Mouse (Mus musculus): ENCODE measurements around the gene Arhgef3.
"Not testable (repeated sequence)": the region's sequence is repeated elsewhere in the genome, so short reads cannot be mapped to it uniquely, and the experiment has no call there.

Gene Arhgef3

DNA sequence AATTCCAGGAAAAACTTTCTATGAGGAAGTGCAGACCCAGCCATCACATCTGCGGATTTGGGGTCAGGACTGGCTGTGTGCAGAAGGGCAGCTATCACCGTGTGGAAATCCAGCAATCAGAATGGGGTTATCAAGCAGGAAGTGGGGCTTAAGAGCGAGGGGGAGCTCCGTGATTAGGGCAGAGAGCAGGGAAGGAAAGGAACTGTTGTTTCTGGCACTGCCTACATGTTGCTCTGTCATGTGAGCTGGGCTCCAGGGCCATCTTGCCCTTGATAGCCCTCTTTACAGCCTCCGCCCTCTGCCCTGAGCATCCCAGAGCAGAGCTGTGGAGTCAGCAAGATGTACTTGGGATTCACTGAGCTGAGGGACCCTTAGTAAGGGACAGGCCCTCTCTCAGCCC lies 71.2 kb downstream of the Arhgef3 start:
- no peak for DNase-seq (ENCODE audit: inconsistent age in 2 of 2, low spot score in 1 of 2)

DNA sequence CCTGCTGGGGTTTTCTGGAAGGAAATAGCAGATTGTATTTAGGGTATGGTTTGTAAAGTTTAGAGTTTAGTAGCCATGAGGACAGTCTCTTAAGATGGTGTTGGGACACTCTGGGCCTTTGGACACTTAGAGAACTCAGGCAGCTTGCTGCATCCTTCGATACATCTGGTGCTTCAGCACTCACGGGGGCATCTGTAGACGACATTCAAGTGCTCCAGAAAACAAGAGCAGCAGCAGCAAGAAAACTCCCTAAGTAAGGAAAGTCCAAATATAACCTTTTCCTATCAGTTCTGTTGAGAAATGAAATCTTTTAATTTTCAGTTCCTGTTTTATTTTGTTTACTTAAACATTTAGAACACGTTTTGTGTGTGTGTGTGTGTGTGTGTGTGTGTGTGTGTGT lies 71.9 kb downstream of the Arhgef3 start:
- no peak for DNase-seq (ENCODE audit: inconsistent age in 2 of 2, low spot score in 1 of 2)

DNA sequence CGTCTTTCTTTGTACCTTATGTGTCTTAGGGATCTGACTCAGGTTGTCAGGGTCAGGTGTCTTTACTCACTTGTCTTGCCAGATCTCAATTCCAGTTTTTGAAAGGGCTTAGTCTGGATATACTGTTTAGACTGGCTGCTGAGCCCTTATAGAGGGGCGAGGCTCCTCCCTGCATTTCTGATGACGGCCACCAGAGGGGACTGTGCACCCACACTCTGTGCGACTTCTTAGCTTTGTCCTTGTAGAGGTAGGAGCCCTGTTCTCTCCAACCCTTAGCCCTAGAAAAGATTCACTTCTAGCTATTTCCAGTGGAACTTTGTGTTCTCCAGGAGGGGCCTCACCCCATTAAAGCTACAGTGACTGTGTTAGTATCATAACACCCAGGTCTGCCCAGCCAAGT lies 72.3 kb downstream of the Arhgef3 start:
- peak; percentile 77 to 94 for DNase-seq (ENCODE audit: inconsistent age in 2 of 2, low spot score in 1 of 2)

DNA sequence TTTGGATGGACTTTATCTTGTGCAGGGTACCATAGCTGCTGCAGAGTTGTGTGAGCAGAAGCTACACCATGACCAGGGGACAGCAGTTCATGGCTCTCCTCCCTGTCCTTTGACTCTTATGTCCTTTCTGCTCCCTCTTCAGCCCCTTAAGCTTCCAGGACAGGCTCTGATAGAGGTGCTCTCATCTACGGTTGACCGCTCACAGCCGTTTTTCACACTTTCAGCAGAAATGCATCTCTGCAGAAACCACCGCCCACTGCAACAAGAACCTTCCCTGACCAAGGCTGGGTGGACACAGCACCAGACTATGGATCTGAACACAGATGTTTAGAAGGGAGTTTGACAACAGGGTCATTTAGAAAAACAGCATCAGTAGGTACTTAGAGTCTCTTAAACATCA lies 73.2 kb downstream of the Arhgef3 start:
- no peak for DNase-seq (ENCODE audit: inconsistent age in 2 of 2, low spot score in 1 of 2)

DNA sequence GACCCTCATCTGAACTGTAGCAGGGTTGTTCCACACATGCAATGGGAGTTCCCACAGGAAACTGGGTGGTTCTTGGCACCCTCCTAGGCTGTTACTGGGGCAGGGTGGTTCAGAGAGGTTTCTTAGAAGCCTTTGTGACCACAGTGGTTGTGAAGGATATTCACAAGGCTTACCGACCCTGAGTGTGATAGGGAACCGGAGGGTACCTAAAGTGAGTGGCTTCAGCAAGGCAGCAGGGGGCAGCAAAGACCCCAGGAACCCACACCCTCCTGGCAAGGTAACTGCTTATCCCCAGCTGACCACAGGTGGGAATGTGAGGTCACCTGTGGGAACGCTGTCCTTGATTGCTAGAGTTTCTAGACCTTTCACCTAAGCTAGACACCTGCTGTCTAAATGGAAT lies 77.8 kb downstream of the Arhgef3 start:
- peak in 1 of 2 experiments; percentile 66 for DNase-seq (ENCODE audit: inconsistent age in 2 of 2, low spot score in 1 of 2)

DNA sequence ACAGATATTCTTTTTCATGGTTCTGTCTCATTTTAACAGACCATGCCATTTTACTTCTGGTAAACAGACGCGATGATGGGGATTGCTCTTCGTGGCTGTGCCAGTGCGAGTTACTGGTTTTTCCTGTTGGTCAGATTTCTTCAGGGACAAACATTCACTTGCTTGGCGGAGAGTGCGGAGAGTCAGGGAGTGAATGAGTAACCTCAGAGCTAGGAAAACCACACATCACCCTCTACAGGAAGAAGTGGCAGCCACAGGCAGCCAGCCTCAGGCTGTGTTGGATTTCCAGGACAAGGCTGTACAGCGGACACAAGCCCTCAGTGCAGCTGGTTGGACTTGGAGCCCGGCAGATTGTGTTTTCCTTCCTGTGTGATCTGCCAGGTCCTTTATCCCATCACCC lies 82.3 kb downstream of the Arhgef3 start:
- DNase-seq (ENCODE audit: inconsistent age in 2 of 2, low spot score in 1 of 2) = no peak

DNA sequence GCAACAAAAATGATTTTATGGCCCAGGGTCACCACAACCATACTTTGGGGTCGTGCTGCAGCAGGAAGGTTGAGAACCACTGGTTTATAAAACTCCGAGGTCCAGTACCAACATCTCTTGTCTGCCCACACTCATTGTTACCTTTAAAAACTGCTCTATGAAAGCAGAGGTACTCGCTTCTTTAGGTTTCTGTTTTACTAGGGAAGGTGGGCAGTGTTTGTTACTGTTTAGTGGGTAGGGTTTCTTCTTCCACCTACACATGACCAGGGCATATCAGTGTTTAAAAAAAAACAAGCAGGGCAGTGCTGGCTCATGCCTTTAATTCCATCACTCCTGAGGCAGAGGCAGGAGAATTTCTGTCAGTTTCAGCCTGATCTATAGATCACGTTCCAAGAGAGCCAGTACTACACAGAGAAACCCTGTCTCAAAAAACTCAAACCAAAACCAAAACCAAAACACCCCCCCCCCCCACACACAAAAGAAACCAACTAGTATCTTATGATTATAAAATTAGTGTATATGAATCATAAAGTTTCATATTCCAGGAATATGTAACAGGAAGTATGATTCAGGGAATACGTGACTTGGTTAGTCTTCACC lies 83.9 kb downstream of the Arhgef3 start:
- DNase-seq (ENCODE audit: inconsistent age in 2 of 2, low spot score in 1 of 2) = no peak

DNA sequence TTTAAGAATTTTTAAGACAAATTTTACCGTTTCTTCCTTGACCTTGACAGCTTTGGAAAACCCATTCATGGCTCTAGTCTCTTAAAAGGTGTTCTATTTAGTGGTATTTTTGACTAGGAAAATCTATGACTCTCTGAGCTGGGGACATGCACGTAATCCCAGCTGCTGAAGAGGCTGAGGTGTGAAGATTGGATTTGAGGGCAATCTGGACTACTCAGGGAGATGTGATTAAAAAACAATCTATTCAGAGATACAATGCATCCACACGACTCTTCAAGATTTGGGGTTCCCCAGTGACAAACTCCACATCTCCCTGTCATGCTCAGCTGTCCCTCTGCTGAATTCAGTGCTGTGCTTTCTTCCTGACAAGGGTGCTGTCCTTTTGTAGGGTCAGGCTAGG lies 84.4 kb downstream of the Arhgef3 start:
- no peak for DNase-seq (ENCODE audit: inconsistent age in 2 of 2, low spot score in 1 of 2)

DNA sequence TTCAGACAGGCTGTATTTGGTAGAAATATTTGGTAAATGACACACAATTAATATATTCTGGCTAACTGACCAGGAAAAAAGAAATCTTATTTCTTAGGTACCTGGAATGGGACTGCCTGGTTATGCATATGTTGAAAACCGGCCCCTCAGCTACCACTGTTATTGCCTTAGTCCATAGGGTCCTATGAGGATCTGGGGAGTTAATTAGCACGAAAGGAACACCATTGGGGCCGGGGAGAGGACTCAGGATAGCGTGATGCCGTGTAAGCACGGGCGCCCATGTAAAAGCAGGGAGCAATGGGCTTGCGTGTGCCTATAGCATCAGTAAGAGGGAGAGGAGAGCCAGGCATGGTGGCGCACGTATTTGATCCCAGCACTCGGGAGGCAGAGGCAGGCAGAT lies 85.2 kb downstream of the Arhgef3 start:
- no peak for DNase-seq (ENCODE audit: inconsistent age in 2 of 2, low spot score in 1 of 2)

DNA sequence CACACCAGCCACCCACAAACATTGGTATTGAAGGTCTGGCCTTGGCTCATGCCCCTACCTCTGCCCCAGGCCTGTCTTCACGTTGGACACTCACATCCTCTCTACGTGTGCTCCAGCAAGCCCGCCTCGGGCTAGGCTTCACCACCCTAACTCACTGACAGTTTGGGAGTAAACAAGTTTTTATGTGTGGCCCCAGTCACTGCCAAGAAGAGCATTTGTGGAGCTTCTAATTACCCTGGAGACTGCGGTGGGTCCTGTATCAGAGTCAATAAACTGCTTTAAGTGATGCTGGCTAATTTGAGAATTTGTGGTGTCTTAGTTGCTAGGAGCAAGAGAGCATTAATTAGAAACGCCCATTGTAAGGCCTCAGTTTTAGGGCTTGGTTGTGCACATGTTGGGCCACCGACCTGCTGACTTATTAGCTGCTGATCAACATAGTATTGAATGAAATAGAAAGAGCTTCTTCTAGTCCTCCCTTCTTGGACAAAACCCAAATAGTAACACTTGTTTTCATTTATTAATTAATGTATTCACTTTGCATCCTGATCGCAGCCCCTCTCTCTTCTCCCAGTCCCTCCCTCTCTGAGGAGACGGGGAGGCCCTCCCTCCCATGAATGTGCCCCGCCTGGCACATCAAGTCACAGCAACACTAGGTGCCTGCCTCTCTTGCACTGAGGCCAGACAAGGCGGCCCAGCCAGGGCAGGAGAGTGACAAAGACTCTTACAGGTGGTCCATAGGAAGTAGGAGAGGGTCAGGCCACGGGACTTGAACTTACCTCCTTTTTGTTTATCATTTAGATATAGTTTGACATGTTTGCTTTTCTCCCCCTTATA lies 86.3 kb downstream of the Arhgef3 start:
- DNase-seq (ENCODE audit: inconsistent age in 2 of 2, low spot score in 1 of 2) = no peak

DNA sequence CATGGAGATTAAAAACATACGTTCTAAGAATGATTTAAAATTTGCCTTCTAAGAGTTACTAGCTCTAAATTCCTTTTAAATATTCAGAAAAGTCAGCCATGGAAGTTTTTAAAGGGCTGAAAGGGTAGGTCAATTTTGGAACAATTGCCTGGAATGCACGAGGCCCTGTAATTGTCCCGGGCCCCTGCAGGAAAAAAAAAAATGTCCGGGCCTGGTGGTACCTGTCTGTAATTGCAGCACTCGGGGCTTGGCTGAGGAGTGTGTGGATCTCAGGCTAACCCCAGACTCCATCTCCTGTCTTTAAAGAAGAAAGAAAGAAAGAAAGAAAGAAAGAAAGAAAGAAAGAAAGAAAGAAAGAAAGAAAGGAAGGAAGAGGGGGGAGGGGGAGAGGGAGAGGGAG lies 87.1 kb downstream of the Arhgef3 start:
- DNase-seq (ENCODE audit: inconsistent age in 2 of 2, low spot score in 1 of 2) = no peak

DNA sequence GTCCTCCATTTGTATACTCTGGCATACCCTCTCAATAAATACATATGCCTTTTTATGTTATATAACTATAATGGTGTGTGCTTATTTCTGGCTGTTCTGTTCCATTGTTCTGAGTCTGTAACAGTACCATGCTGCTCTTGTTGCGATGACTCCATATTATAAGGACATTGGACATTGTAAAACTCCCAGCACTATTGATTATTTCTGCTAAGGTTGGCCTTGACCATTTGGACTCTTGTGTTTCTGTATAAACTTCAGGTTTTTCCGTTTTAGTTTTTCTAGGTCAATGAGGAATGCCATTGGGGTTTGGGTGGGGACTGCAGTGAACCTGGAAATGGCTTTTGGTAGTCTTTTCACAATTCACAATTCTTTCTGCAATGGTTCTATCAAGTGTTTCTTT lies 90.0 kb downstream of the Arhgef3 start:
- DNase-seq (ENCODE audit: inconsistent age in 2 of 2, low spot score in 1 of 2) = no peak

DNA sequence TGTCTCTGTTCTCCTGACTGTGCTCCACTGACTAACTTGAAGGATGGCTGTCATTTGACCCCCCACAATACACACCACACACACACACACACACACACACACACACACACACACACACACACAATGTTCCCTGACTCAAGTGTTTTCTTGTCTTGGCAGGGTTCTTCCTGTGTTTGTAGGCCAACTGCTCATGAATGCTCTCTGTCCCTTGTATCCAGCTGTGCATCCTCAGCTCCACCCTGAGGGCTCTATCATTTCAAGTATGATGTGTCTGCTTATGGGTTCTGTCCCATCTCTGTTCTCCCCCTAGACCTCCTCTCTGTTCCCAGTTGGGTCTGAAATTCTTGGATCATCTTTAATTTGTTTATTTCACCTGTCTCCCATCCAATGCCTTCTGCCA lies 91.7 kb downstream of the Arhgef3 start:
- DNase-seq (ENCODE audit: inconsistent age in 2 of 2, low spot score in 1 of 2) = no peak

DNA sequence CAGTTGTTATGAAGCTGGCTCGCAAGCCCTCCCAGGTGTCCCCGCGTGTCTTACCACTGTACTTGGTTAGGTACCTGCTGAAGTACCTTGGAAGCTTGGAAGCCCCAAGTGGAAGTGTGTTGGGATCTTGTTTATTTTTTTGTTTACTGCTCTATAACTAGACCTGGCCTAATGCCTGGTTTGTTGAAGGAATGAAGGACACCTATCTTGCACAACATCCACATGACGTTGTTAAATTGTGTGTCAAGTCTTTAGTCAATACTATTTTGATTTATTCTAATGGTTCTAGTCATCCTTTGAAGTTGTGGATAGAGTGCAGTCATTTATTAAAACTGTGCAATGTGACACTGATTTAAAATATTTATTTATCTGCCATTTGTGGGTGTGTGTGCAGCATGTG lies 94.8 kb downstream of the Arhgef3 start:
- DNase-seq (ENCODE audit: inconsistent age in 2 of 2, low spot score in 1 of 2) = peak in 1 of 2 experiments; percentile 67

DNA sequence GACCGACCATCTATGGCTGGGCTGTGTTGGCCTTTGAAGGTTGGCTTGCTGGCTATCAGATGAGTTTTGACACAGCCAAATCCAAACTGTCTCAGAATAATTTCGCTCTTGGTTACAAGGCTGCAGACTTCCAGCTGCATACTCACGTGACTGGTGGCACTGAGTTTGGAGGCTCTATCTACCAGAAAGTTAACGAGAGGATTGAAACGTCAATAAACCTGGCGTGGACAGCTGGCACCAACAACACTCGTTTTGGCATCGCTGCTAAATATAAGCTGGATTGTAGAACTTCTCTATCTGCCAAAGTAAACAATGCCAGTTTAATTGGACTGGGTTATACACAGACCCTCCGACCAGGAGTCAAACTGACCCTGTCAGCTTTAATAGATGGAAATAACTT lies 96.1 kb downstream of the Arhgef3 start:
- DNase-seq (ENCODE audit: inconsistent age in 2 of 2, low spot score in 1 of 2) = not testable (repeated sequence)

DNA sequence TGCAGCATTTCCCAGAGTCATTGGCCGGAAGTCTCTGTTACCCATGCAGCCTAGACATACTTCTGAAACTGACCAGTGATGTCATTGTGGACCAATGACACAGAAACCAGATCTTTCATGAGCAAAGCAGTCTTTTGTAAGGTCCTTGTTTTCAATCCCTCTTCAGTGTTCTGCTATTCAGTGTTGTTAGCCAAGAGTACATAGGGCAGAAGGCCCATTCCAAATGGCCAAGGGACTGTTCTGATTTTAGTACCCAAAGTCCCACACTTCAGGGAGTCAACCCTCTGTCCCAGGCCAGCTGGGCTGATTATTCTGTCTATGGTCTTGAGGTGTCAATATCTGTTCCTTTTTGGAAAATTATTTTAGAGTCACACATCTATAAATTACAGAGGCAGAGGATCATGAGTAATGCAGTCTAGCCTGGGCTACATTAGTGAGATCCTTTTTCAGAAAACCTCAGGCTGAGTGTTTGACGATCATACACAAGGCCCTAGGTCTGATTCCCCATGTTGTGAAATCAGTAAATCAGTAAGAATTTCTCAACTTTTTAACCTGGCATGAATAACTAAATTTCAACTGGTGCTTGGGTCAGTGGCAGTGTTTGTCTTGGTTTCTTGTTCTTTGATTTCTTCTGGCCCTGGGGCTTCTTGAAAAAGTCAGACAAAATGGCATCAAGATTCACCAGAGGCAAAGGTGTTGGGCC lies 97.2 kb downstream of the Arhgef3 start:
- no peak for DNase-seq (ENCODE audit: inconsistent age in 2 of 2, low spot score in 1 of 2)

DNA sequence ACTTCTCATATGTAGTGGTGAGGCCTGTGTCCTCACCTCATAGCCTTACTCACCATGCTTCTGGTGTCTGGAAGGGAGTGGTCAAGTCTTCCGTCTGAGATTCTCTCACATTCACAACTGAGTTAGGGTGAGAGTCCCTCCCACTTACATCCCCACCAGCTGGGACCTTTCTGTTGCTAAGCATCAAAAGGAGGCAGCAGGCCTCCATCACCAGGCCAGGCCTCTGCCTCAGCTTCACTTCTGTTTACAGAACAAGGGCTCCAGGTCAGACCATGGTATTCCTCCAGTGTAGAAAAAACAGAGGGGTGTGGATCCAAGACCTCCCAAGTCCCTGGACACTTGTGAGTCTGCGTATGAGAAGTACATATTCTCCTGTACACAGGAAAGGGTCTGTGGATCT lies 99.5 kb downstream of the Arhgef3 start:
- no peak for DNase-seq (ENCODE audit: inconsistent age in 2 of 2, low spot score in 1 of 2)

DNA sequence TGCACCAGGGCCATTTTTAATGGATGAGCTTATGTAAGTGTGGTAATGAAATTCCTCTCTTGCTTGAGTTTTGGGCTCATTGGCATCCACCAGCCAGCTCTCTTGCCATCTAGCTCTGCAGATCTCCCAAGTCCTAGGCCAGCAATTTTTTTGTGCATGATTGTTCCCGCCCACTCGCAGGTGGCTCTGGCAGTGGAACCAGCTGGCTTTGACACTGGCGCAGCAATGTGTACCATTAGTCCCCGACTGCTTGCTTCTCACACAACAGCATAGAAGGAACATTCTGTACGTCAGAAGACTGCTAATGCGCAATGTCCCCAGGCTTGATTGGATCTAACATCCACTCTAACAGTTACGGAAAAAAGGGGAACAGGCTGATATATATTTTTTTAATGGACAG lies 105.0 kb downstream of the Arhgef3 start:
- DNase-seq (ENCODE audit: inconsistent age in 2 of 2, low spot score in 1 of 2) = no peak

DNA sequence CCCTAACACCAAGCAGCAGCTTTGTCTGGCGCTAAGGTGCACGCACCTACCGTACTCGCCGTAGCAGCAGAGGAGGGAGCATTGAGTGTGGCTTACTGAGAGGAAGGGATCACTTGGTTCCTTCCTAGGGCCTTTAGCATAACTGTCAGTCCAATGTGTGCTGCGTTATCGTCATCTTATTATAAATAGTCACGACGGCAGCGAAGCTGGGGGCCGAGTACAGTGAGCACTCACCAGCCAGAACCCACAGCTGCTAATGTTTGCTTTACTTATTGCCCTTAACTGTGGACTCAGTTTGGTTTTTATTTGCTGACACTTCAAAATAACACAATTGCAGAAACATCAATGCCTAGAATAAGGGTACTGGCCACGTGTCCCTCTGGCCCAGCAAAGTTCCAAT lies 105.6 kb downstream of the Arhgef3 start:
- DNase-seq (ENCODE audit: inconsistent age in 2 of 2, low spot score in 1 of 2) = no peak

DNA sequence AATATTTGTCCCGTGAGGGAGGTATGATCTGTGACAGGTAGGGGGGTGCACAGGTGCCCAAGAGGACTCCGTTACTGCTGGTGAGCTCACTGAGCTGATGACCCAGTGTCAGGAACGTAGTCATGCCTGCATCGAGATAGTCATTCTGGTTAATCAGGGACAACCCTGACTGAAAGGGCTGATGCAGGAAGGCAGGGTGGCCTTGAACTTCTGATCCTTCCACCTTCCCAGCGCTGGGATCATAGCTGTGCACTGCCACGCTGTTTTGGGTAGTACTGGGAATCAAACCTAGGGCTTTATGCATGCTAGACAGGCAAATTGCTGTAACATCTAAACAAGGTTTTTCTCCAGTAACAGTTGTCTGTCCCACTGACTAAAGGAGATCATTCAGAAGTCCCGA lies 109.9 kb downstream of the Arhgef3 start:
- DNase-seq (ENCODE audit: inconsistent age in 2 of 2, low spot score in 1 of 2) = peak in 1 of 2 experiments; percentile 69

DNA sequence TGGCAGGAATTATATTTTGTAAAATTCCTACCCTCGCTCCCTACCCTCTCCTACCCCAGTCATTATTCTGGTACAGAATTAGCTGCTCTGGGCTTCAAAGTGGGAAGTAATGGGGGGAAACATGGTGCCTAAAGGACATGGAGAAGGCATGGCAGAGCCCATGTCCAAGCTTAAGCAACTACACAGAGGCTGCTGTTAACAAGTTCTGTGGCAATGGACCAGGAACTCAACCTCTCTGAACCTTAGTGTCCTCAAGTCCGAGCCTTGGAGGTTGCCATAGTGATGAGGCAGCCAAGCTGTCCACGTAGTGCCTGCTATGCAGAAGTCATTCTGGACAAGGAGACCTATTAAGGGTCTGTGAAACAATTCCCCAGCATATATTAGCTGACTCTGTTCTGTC lies 111.6 kb downstream of the Arhgef3 start:
- peak in 1 of 2 experiments; percentile 68 for DNase-seq (ENCODE audit: inconsistent age in 2 of 2, low spot score in 1 of 2)

DNA sequence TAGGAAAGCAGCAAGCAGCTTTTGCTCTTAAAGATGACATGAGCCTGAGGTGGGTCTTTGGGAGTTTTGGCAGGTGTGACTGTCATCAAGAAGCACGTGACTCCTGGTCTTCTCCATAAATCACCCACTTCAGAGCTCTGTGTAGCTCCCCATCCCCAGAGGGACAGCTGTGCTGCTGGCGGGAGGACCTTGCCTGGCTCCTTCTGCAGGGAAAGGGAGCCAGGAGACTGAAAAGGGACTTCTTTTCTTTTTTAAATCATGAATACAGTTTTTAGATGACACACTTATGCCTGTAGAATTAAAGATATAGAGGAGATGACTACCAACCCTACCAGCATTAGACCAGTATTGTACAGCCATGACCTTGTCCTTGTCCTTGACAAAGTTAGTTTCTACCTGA lies 113.6 kb downstream of the Arhgef3 start:
- no peak for DNase-seq (ENCODE audit: inconsistent age in 2 of 2, low spot score in 1 of 2)
